In genomic region chr2:159080784-159081544, GRCm38 (mm10) we compare ENCODE assay signal across 14 mouse cellular contexts.
DNase-seq lines count a peak whose midpoint lies in the region; ATAC-seq and TF ChIP-seq lines count a peak whose summit lies in the region.
"Had no signal": no experiment of that assay in that cellular context is flagged by ENCODE, and none has a peak within 500 bp of the region (broad histone marks: within the 10 kb centered on the region; RNA-seq: fewer than 3 reads in every experiment).

No protein-coding gene starts in this region.

- DNase-seq in layer of hippocampus, adult 18-20 months (ENCODE audit: low spot score in 2 of 2), result peak; percentile 15 to 26
- no peak for DNase-seq in layer of hippocampus, adult 9-10 months (ENCODE audit: low spot score)
- DNase-seq in brain, embryonic 14.5 days (ENCODE audit: low read depth), result peak; percentile 88
- peak; percentile 41 to 59 for DNase-seq in left cerebral cortex, postnatal 14 days (ENCODE audit: low spot score in 2 of 2)
- no peak for DNase-seq in spleen, postnatal 14 days (ENCODE audit: low spot score in 2 of 2)
- DNase-seq in kidney, postnatal 25 days, result no peak
- DNase-seq in adrenal gland, adult 8-10 months, result no peak
- DNase-seq: embryo, embryonic 11 days; kidney, adult 11 months had no signal

- WGBS in forebrain, embryonic 16.5 days, result 36% methylated on average over 19 of the region's 19 CpGs

- TF ChIP-seq POLR2A in brain, embryonic 14.5 days (IDR thresholded peaks at IDR 0.05; ENCODE audit: borderline replicate concordance, extremely low read depth, insufficient read depth, insufficient read length, poor library complexity, severe bottlenecking), result no peak

- H3K4me1 ChIP-seq in forebrain, embryonic 16.5 days (replicated peaks; ENCODE audit: control insufficient read depth, insufficient read depth, low read length), result peaks cover 9% of the 10 kb centered on the region; the same call in 1 of the 2 replicates
- H3K4me1 ChIP-seq: limb, embryonic 10.5 days; neural tube, embryonic 12.5 days had no signal

- no peak overlapping the region for H3K4me3 ChIP-seq in forebrain, embryonic 16.5 days (replicated peaks; ENCODE audit: low read length)
- H3K4me3 ChIP-seq: limb, embryonic 10.5 days; neural tube, embryonic 12.5 days had no signal

- H3K27ac ChIP-seq in forebrain, embryonic 16.5 days (ENCODE audit: low read length), result peak overlapping the region; percentile 41
- H3K27ac ChIP-seq: limb, embryonic 10.5 days; macrophage; neural tube, embryonic 12.5 days had no signal

- H3K36me3 ChIP-seq in forebrain, embryonic 16.5 days (ENCODE audit: control insufficient read depth, insufficient read depth), result no peaks in the 10 kb centered on the region
- H3K36me3 ChIP-seq: limb, embryonic 10.5 days; neural tube, embryonic 12.5 days had no signal

- no peak overlapping the region; the same call in 1 of the 2 replicates for H3K9ac ChIP-seq in forebrain, embryonic 16.5 days (replicated peaks; ENCODE audit: low read depth, low read length)
- H3K9ac ChIP-seq: neural tube, embryonic 12.5 days had no signal

- peak overlapping the region; percentile 34 for H3K4me2 ChIP-seq in forebrain, embryonic 16.5 days (ENCODE audit: low read length)
- H3K4me2 ChIP-seq: neural tube, embryonic 12.5 days had no signal

- no peaks in the 10 kb centered on the region for H3K27me3 ChIP-seq in forebrain, embryonic 16.5 days (replicated peaks; ENCODE audit: control insufficient read depth, insufficient read depth, low read length)
- H3K27me3 ChIP-seq: CH12.LX had no signal

- intact Hi-C loops in left cerebral cortex, postnatal 14 days (cut with DNase I), result no loop called here

- ATAC-seq in forebrain, embryonic 16.5 days, result peak; percentile 79

- TF ChIP-seq CTCF in brain, embryonic 14.5 days (IDR thresholded peaks at IDR 0.05; ENCODE audit: borderline replicate concordance, extremely low read depth, insufficient read depth, insufficient read length), result no peak

- H3K9me3 ChIP-seq in forebrain, embryonic 16.5 days (ENCODE audit: control insufficient read depth, low read length), result no peaks in the 10 kb centered on the region
- H3K9me3 ChIP-seq: limb, embryonic 10.5 days; neural tube, embryonic 12.5 days had no signal

Comparison
In these comparisons a context has a peak if more than half of its experiments do, and no peak if none do; other contexts are left out.
1. DNase-seq: peak in layer of hippocampus, adult 18-20 months (2 of 2), brain, embryonic 14.5 days (single experiment) and left cerebral cortex, postnatal 14 days (2 of 2); none in layer of hippocampus, adult 9-10 months (single experiment), spleen, postnatal 14 days (0 of 2), kidney, postnatal 25 days (0 of 2) and adrenal gland, adult 8-10 months (single experiment).